Mouse (Mus musculus): Measurements from ENCODE around the gene Smarcc2. TPM values are rescaled to one million over a fixed set of nuclear protein-coding genes. Genes with fewer than 3 reads are reported as not detected.
"Not testable (repeated sequence)": the region's sequence is repeated elsewhere in the genome, so short reads cannot be mapped to it uniquely, and the experiment has no call there.

The Smarcc2 gene
- polyA plus RNA-seq, 1 experiment from 2014 or later: 125 TPM

- Histone ChIP-seq H3K27me3 (no peaks in the 10 kb centered on the region), H3K4me1 (peaks cover 27% of the 10 kb centered on the region), H3K27ac (no peak overlapping the region), H3K9ac (no peak overlapping the region), H3K4me2 (replicated peaks) (no peak overlapping the region), H3K4me3 (no peak overlapping the region; the same call in 1 of the 2 replicates), H3K9me3 (no peaks in the 10 kb centered on the region), H3K36me3 (peaks cover 11% of the 10 kb centered on the region)
- no peak for ATAC-seq (ENCODE audit: insufficient number of reproducible peaks, insufficient read depth, low FRiP score, low TSS enrichment)
- WGBS: 81% methylated on average over 4 of the region's 4 CpGs
Measured at GRCm38 (mm10) chr10:128495903-128496302, 36.9 kb downstream of the Smarcc2 start.

GRCm38 (mm10) chr10:128496509-128497077 lies 37.5 kb downstream of the Smarcc2 start:
- H3K4me2 ChIP-seq (replicated peaks): no peak overlapping the region
- H3K4me1 ChIP-seq: peaks cover 20% of the 10 kb centered on the region
- H3K36me3 ChIP-seq: peaks cover 5% of the 10 kb centered on the region
- H3K4me3 ChIP-seq: no peak overlapping the region
- H3K9me3 ChIP-seq: no peaks in the 10 kb centered on the region
- H3K27ac ChIP-seq: no peak overlapping the region
- 29% methylated on average over 6 of the region's 6 CpGs for WGBS
- H3K9ac ChIP-seq: no peak overlapping the region
- no peak for ATAC-seq (ENCODE audit: insufficient number of reproducible peaks, insufficient read depth, low FRiP score, low TSS enrichment)
- H3K27me3 ChIP-seq: no peaks in the 10 kb centered on the region

DNA sequence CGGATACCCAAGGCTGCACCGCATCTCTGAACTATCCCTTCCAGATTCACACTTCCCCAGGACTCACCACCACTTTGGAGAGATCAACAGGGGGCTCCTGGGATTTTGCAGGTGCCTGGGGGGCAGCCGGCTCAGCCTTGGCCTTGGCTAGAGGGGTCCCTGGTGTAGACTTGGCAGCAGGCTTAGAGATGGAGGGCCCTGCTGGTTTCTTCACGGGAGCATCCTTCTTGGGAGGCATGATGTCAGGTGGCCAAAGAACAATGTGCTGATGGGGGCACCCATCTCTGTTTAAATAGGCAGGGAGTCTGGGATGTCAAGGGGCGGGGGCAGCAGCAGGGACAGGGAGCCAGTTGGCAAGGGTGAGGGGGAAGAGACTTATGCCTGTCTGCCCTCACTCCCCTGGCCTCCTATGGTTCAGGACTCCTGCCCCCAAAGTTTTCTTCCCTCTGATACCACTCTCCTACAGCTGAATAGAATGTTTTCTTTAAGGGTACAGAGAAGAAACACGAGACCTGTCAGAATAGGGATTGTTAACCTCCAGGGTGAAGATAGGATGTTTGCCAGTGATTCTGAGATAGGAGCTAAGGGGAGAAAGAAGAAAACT lies 38.2 kb downstream of the Smarcc2 start:
- ATAC-seq (ENCODE audit: insufficient number of reproducible peaks, insufficient read depth, low FRiP score, low TSS enrichment): no peak
- Histone ChIP-seq H3K4me2 (replicated peaks) (0 out of 2 replicates have a peak overlapping the region, but pooled peaks have one; percentile 61), H3K27me3 (no peaks in the 10 kb centered on the region), H3K4me1 (peaks cover 15% of the 10 kb centered on the region), H3K9me3 (no peaks in the 10 kb centered on the region), H3K9ac (no peak overlapping the region), H3K4me3 (no peak overlapping the region), H3K36me3 (no peaks in the 10 kb centered on the region), H3K27ac (no peak overlapping the region)
- WGBS: 40% methylated on average over 6 of the region's 6 CpGs

GRCm38 (mm10) chr10:128498590-128498989 lies 39.5 kb downstream of the Smarcc2 start, which contains the start of gene Myl6b:
TSS of gene Myl6b (minus strand) at chr10:128498685.
- H3K4me1 ChIP-seq: peaks cover 13% of the 10 kb centered on the region
- H3K36me3 ChIP-seq: no peaks in the 10 kb centered on the region
- H3K9ac ChIP-seq: peak within 1 kb of the TSS; percentile 58
- peak within 1 kb of the TSS; percentile 61 for H3K4me2 ChIP-seq (replicated peaks)
- no peaks in the 10 kb centered on the region for H3K27me3 ChIP-seq
- ATAC-seq (ENCODE audit: insufficient number of reproducible peaks, insufficient read depth, low FRiP score, low TSS enrichment): peak; percentile 78
- H3K9me3 ChIP-seq: no peaks in the 10 kb centered on the region
- H3K4me3 ChIP-seq: peak within 1 kb of the TSS; percentile 55
- H3K27ac ChIP-seq: peak within 1 kb of the TSS; percentile 85
- under 1% methylated on average over 27 of the region's 27 CpGs for WGBS

- H3K4me1 ChIP-seq: peaks cover 13% of the 10 kb centered on the region
- H3K27ac ChIP-seq: peak overlapping the region; percentile 85
- peak overlapping the region; percentile 55 for H3K4me3 ChIP-seq
- H3K9me3 ChIP-seq: no peaks in the 10 kb centered on the region
- 1% methylated on average over 21 of the region's 21 CpGs for WGBS
- H3K27me3 ChIP-seq: no peaks in the 10 kb centered on the region
- peak; percentile 17; the same call in 1 of the 2 replicates for ATAC-seq (ENCODE audit: insufficient number of reproducible peaks, insufficient read depth, low FRiP score, low TSS enrichment)
- H3K36me3 ChIP-seq: no peaks in the 10 kb centered on the region
- peak overlapping the region; percentile 61 for H3K4me2 ChIP-seq (replicated peaks)
- H3K9ac ChIP-seq: peak overlapping the region; percentile 58
Measured at GRCm38 (mm10) chr10:128499116-128499671, 40.1 kb downstream of the Smarcc2 start.

DNA sequence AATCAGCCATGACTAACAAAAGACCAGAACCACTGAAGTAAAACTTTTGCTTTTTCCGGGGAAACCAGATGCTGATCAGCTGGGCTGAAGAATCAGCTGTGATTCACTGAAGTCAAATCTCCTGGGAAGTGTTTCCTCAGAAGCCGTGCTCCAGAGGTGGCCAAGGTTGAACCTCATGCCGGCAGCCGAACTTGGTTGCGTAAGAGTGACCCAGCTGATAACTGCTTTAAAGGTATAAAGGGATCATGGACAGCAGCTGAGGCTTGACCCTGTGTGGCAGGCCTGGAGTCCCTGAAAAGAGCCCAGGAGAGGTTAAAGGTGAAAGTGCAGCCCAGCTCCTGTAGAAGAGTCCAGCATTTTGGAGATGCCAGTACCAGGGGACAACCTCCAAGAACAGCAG lies 43.3 kb downstream of the Smarcc2 start:
- Histone ChIP-seq H3K4me3 (no peak overlapping the region), H3K27ac (no peak overlapping the region), H3K36me3 (no peaks in the 10 kb centered on the region), H3K9me3 (no peaks in the 10 kb centered on the region), H3K4me1 (0 out of 2 replicates have a peak, but pooled peaks cover 6% of the 10 kb centered on the region), H3K27me3 (no peaks in the 10 kb centered on the region), H3K9ac (no peak overlapping the region), H3K4me2 (replicated peaks) (no peak overlapping the region)
- WGBS: 70% methylated on average over 5 of the region's 5 CpGs
- ATAC-seq (ENCODE audit: insufficient number of reproducible peaks, insufficient read depth, low FRiP score, low TSS enrichment): no peak

DNA sequence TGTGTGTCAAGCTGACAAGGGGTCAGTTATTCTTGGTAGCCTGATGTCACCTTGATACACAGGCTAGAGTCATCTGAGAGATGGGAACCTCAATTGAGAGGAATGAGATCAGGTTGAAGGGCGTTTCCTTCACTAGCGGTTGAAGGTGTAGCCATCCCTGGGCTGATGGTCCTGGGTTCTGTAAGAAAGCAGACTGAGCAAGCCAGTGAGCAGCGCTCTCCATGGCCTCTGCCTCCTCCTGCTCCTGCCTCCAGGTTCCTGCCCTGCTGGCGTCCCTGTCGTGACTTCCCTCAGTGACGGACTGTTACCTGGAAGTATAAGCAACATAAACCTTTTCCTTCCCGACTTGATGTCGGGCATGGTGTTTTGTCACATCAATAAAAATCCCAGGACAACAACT lies 44.5 kb downstream of the Smarcc2 start:
- ATAC-seq (ENCODE audit: insufficient number of reproducible peaks, insufficient read depth, low FRiP score, low TSS enrichment): no peak

GRCm38 (mm10) chr10:128504012-128504411 lies 45.0 kb downstream of the Smarcc2 start:
- H3K4me1 ChIP-seq: 0 out of 2 replicates have a peak, but pooled peaks cover 6% of the 10 kb centered on the region
- no peaks in the 10 kb centered on the region for H3K27me3 ChIP-seq
- H3K9me3 ChIP-seq: no peaks in the 10 kb centered on the region
- no peak overlapping the region for H3K9ac ChIP-seq
- no peak for ATAC-seq (ENCODE audit: insufficient number of reproducible peaks, insufficient read depth, low FRiP score, low TSS enrichment)
- WGBS: 84% methylated on average over 3 of the region's 3 CpGs
- no peaks in the 10 kb centered on the region for H3K36me3 ChIP-seq
- H3K4me2 ChIP-seq (replicated peaks): no peak overlapping the region
- H3K27ac ChIP-seq: no peak overlapping the region
- H3K4me3 ChIP-seq: no peak overlapping the region

More for the DNA sequence above, 44.5 kb downstream of the Smarcc2 start:
- H3K36me3 ChIP-seq: no peaks in the 10 kb centered on the region
- no peak overlapping the region for H3K4me3 ChIP-seq
- no peak overlapping the region for H3K27ac ChIP-seq
- H3K9me3 ChIP-seq: no peaks in the 10 kb centered on the region
- H3K27me3 ChIP-seq: no peaks in the 10 kb centered on the region
- no peak overlapping the region for H3K4me2 ChIP-seq (replicated peaks)
- WGBS: 77% methylated on average over 8 of the region's 8 CpGs
- 0 out of 2 replicates have a peak, but pooled peaks cover 6% of the 10 kb centered on the region for H3K4me1 ChIP-seq
- no peak overlapping the region for H3K9ac ChIP-seq

GRCm38 (mm10) chr10:128504641-128505370 lies 45.8 kb downstream of the Smarcc2 start:
- Histone ChIP-seq H3K4me1 (no peaks in the 10 kb centered on the region), H3K4me3 (no peak overlapping the region), H3K9me3 (no peaks in the 10 kb centered on the region), H3K27me3 (no peaks in the 10 kb centered on the region), H3K36me3 (no peaks in the 10 kb centered on the region), H3K9ac (no peak overlapping the region), H3K4me2 (replicated peaks) (no peak overlapping the region), H3K27ac (no peak overlapping the region)
- 72% methylated on average over 9 of the region's 9 CpGs for WGBS
- ATAC-seq (ENCODE audit: insufficient number of reproducible peaks, insufficient read depth, low FRiP score, low TSS enrichment): no peak

GRCm38 (mm10) chr10:128505371-128505667 lies 46.3 kb downstream of the Smarcc2 start:
- H3K27me3 ChIP-seq; H3K4me1 ChIP-seq; H3K4me3 ChIP-seq; H3K4me2 ChIP-seq (replicated peaks); ATAC-seq (ENCODE audit: insufficient number of reproducible peaks, insufficient read depth, low FRiP score, low TSS enrichment); H3K27ac ChIP-seq; H3K9me3 ChIP-seq; H3K9ac ChIP-seq; H3K36me3 ChIP-seq: not testable (repeated sequence)
- 82% methylated on average over 5 of the region's 5 CpGs for WGBS

DNA sequence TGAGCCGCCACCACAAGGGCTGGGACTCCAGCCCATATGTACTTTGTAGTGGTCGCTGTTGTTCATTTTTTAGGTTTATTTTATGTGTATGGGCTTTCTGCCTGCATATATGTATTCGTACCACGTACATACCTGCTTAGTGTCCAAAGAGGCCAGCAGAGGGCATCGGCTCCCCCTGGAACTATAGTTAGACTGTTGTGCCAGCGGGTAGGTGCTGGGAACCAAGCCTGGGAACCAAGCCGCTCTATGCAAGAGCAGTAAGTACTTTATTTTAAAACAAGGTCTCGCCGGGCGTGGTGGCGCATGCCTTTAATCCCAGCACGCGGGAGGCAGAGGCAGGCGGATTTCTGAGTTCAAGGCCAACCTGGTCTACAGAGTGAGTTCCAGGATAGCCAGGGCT lies 46.9 kb downstream of the Smarcc2 start:
- no peaks in the 10 kb centered on the region for H3K4me1 ChIP-seq
- no peaks in the 10 kb centered on the region for H3K36me3 ChIP-seq
- no peak overlapping the region for H3K27ac ChIP-seq
- H3K27me3 ChIP-seq: no peaks in the 10 kb centered on the region
- H3K9me3 ChIP-seq: no peaks in the 10 kb centered on the region
- ATAC-seq (ENCODE audit: insufficient number of reproducible peaks, insufficient read depth, low FRiP score, low TSS enrichment): no peak
- no peak overlapping the region for H3K4me3 ChIP-seq
- H3K4me2 ChIP-seq (replicated peaks): no peak overlapping the region
- WGBS: 95% methylated on average over 14 of the region's 14 CpGs
- no peak overlapping the region for H3K9ac ChIP-seq

- H3K36me3 ChIP-seq: peaks cover 13% of the 10 kb centered on the region
- no peak overlapping the region for H3K9ac ChIP-seq
- H3K4me1 ChIP-seq: no peaks in the 10 kb centered on the region
- no peak for ATAC-seq (ENCODE audit: insufficient number of reproducible peaks, insufficient read depth, low FRiP score, low TSS enrichment)
- H3K9me3 ChIP-seq: no peaks in the 10 kb centered on the region
- H3K27me3 ChIP-seq: no peaks in the 10 kb centered on the region
- 79% methylated on average over 9 of the region's 9 CpGs for WGBS
- H3K4me2 ChIP-seq (replicated peaks): no peak overlapping the region
- H3K4me3 ChIP-seq: no peak overlapping the region
- H3K27ac ChIP-seq: no peak overlapping the region
Measured at GRCm38 (mm10) chr10:128508260-128508659, 49.2 kb downstream of the Smarcc2 start.

Data from embryonic facial prominence, embryonic 12.5 days (tissue).